In the genomic region with DNA sequence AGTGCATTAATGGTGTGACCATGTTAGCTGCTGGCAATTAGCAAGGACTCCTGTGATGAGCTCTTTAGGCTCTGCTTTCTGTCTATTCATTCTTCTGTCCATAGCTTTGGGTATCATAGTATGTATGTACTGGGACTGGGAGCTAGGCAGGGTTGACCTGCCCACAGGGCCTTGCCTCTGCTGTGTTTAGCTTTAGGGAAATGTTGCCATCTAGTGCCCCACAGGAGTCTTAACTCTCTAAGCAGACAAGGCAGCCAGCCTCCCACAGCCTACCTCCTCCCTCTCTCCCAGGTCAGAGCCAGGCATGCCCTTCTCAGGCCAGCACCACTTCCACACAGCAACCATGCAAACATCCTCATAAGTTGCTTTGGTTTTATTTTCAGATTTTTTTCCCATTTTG, we compare ENCODE assay signal across 8 mouse cellular contexts. TPM values are rescaled to one million over a fixed set of nuclear protein-coding genes. Genes with fewer than 3 reads are reported as not detected.
DNase-seq lines count a peak whose midpoint lies in the region; ATAC-seq lines count a peak whose summit lies in the region.

No protein-coding gene starts in this region.

- DNase-seq in cerebellum, adult 9-10 months: no peak
- peak; percentile 11 to 24 for DNase-seq in urinary bladder, adult 18-20 months (ENCODE audit: low spot score in 2 of 2)
- DNase-seq in urinary bladder, postnatal 10 days (ENCODE audit: low spot score): no peak
- DNase-seq in gastrocnemius, postnatal 10 days: peak; percentile 11
- peak; percentile 20 for DNase-seq in kidney, adult 9 months
- DNase-seq in yolk sac, embryonic 10.5 days (ENCODE audit: low spot score): peak; percentile 7

- peak; percentile 73; the same call in 1 of the 2 replicates for ATAC-seq in cerebellum, adult (ENCODE audit: insufficient number of reproducible peaks, low FRiP score, low TSS enrichment)
- peak; percentile 63 for ATAC-seq in megakaryocyte-erythroid progenitor cell, adult 5-6 weeks (replicated peaks; ENCODE audit: low FRiP score, low TSS enrichment, poor library complexity, severe bottlenecking)

RNA-seq across cellular contexts. Expression of gene Cdhr3, which starts 16.9 kb away (rescaled TPM):
- total RNA-seq in gastrocnemius, postnatal 10 days (2021): 1 to 10 TPM; 2.0 to 2.6 TPM
- not detected in 2 replicates for total RNA-seq in megakaryocyte-erythroid progenitor cell, adult 5-6 weeks (2014; fragmentation: Nextera tagmentation)
- not detected in 2 replicates for total RNA-seq in megakaryocyte-erythroid progenitor cell, adult 5-6 weeks (2017)

RNA-seq across cellular contexts. Expression of gene Atxn7l1, which starts 38.0 kb away (rescaled TPM):
- total RNA-seq in gastrocnemius, postnatal 10 days (2021): 10 to 100 TPM; 20.2 to 24.4 TPM
- total RNA-seq in megakaryocyte-erythroid progenitor cell, adult 5-6 weeks (2014; fragmentation: Nextera tagmentation): 116 and 120 TPM in 2 replicates
- 29.5 and 49.3 TPM in 2 replicates for total RNA-seq in megakaryocyte-erythroid progenitor cell, adult 5-6 weeks (2017)

Comparison
In these comparisons a context has a peak if more than half of its experiments do, and no peak if none do; other contexts are left out.
1. DNase-seq: peak in urinary bladder, adult 18-20 months (2 of 2), gastrocnemius, postnatal 10 days (single experiment), kidney, adult 9 months (single experiment) and yolk sac, embryonic 10.5 days (single experiment); none in cerebellum, adult 9-10 months (single experiment) and urinary bladder, postnatal 10 days (single experiment).